Mouse (Mus musculus) MEL (cell line): ENCODE measurements around the gene Tet3.

ENCODE experiments used
- CTCF ChIP-seq, 3 experiments: IDR thresholded peaks in 2 of 3; conservative IDR thresholded peaks in 1 of 3; 2 replicates each; pipeline ENCODE4 v1.5.1; 2011 to 2012; ENCODE audit warnings: low read length in 3 of 3, low read depth in 2 of 3, mild to moderate bottlenecking in 2 of 3, improper control_type of control experiment in 1 of 3, inconsistent platforms in 1 of 3, mixed read lengths in 1 of 3, moderate library complexity in 1 of 3; ENCODE audit not compliant: control insufficient read depth in 1 of 3, insufficient read depth in 1 of 3, poor library complexity in 1 of 3, severe bottlenecking in 1 of 3
- ELF1 ChIP-seq: IDR thresholded peaks from 2 replicates; pipeline ENCODE4 v1.6.1; 2014; ENCODE audit warnings: low read depth, mild to moderate bottlenecking, inconsistent platforms, low read length, improper control_type of control experiment, moderate library complexity
- POLR2A ChIP-seq, 2 experiments: IDR thresholded peaks; 2 replicates each; pipeline ENCODE4 v1.6.1; 2011 to 2012; ENCODE audit warnings: low read length in 2 of 2, mild to moderate bottlenecking in 2 of 2, control low read depth in 1 of 2, improper control_type of control experiment in 1 of 2, low read depth in 1 of 2, moderate library complexity in 1 of 2; ENCODE audit not compliant: control insufficient read depth in 1 of 2, insufficient read depth in 1 of 2, poor library complexity in 1 of 2
- USF2 ChIP-seq, 2 experiments: IDR thresholded peaks; 2 replicates each; pipeline ENCODE4 v1.6.1; 2011 to 2012; ENCODE audit warnings: improper control_type of control experiment in 2 of 2, low read length in 2 of 2, borderline replicate concordance in 1 of 2, inconsistent platforms in 1 of 2, low read depth in 1 of 2, mild to moderate bottlenecking in 1 of 2; ENCODE audit not compliant: insufficient read depth in 1 of 2

GRCm38 (mm10) chr6:83347916-83348315, 111.0 kb downstream of the Tet3 start:
- no peak for TF ChIP-seq CTCF (IDR thresholded peaks at IDR 0.05 in 2 of 3, conservative IDR thresholded peaks at IDR 0.05 in 1 of 3; ENCODE audit: control insufficient read depth in 1 of 3, insufficient read depth in 1 of 3, low read depth in 2 of 3, low read length in 3 of 3, poor library complexity in 1 of 3, severe bottlenecking in 1 of 3)
- TF ChIP-seq POLR2A (IDR thresholded peaks at IDR 0.05; ENCODE audit: control insufficient read depth in 1 of 2, insufficient read depth in 1 of 2, low read depth in 1 of 2, low read length in 2 of 2, poor library complexity in 1 of 2): no peak
- TF ChIP-seq USF2 (IDR thresholded peaks at IDR 0.05; ENCODE audit: borderline replicate concordance in 1 of 2, insufficient read depth in 1 of 2, low read depth in 1 of 2, low read length in 2 of 2): no peak
- TF ChIP-seq ELF1: no peak
